11 mouse cellular contexts compared by ENCODE assay signal in the genomic region with DNA sequence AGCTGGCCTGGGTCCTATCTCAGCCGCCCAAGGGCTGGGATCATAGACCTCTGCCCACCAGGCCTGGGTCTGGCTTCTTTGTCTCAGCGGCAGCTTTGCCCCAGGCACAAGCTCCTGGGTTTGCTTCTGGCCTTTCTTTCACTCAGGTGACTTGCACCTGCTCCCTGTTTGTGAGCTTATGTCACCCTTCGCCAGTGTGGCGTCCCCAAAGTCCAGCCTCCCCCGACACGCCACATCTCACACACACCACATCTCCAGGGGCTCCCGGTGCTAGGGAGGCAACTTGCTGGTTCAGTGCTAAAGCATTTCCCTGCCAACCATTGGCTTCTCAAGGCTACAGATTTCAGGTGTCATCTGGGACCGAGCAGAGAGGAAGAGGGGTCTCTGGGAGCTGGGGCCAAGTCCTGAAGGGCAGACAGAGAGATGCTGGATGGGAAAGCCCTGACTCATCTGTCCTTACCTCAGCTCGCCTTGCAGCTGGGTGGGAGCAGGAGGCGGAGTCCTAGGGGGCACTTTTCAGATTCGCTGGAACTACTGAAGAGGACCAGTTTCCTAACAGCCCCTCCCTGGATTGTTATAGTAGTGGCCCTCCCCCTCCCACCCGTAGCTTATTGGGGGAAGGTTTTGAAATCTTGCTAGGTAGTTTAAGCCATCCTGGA. TPM values are rescaled to one million over a fixed set of nuclear protein-coding genes. Genes with fewer than 3 reads are reported as not detected.
A peak's percentile ranks its signal among the peaks of the same experiment; 100 is the strongest.
DNase-seq lines count a peak whose midpoint lies in the region; ATAC-seq lines count a peak whose summit lies in the region.
"Had no signal": no experiment of that assay in that cellular context is flagged by ENCODE, and none has a peak within 500 bp of the region (broad histone marks: within the 10 kb centered on the region; RNA-seq: fewer than 3 reads in every experiment).

No protein-coding gene starts in this region.

- 53% methylated on average over 12 of the region's 12 CpGs for WGBS in liver, embryonic 13.5 days (ENCODE audit: insufficient replicate concordance)
- 46% methylated on average over 12 of the region's 12 CpGs for WGBS in embryonic facial prominence, embryonic 10.5 days
- WGBS in limb, embryonic 13.5 days, result 46% methylated on average over 12 of the region's 12 CpGs

- peaks cover 38% of the 10 kb centered on the region for H3K27me3 ChIP-seq in liver, embryonic 13.5 days
- peaks cover 7% of the 10 kb centered on the region; the same call in 1 of the 2 replicates for H3K27me3 ChIP-seq in embryonic facial prominence, embryonic 10.5 days (replicated peaks; ENCODE audit: low read depth, poor library complexity, severe bottlenecking)
- H3K27me3 ChIP-seq in limb, embryonic 13.5 days, result no peaks in the 10 kb centered on the region

- peaks cover 91% of the 10 kb centered on the region for H3K4me1 ChIP-seq in liver, embryonic 13.5 days (replicated peaks)
- peaks cover 100% of the 10 kb centered on the region for H3K4me1 ChIP-seq in embryonic facial prominence, embryonic 10.5 days
- peaks cover 98% of the 10 kb centered on the region for H3K4me1 ChIP-seq in limb, embryonic 13.5 days

- H3K36me3 ChIP-seq in liver, embryonic 13.5 days, result no peaks in the 10 kb centered on the region
- peaks cover 38% of the 10 kb centered on the region for H3K36me3 ChIP-seq in embryonic facial prominence, embryonic 10.5 days (replicated peaks)
- peaks cover 18% of the 10 kb centered on the region for H3K36me3 ChIP-seq in limb, embryonic 13.5 days

- 0 out of 2 replicates have a peak overlapping the region, but pooled peaks have one; percentile 9 for H3K9ac ChIP-seq in liver, embryonic 13.5 days
- H3K9ac ChIP-seq in limb, embryonic 13.5 days, result peak overlapping the region; percentile 43
- H3K9ac ChIP-seq: forebrain, postnatal 0 days had no signal

- no peak overlapping the region for H3K4me2 ChIP-seq in liver, embryonic 13.5 days
- peak overlapping the region; percentile 94; the same call in 1 of the 2 replicates for H3K4me2 ChIP-seq in limb, embryonic 13.5 days (replicated peaks)

- H3K4me3 ChIP-seq in liver, embryonic 13.5 days (replicated peaks), result no peak overlapping the region
- H3K4me3 ChIP-seq in embryonic facial prominence, embryonic 10.5 days, result peak overlapping the region; percentile 56
- H3K4me3 ChIP-seq in limb, embryonic 13.5 days, result no peak overlapping the region

- no peak overlapping the region for H3K27ac ChIP-seq in liver, embryonic 13.5 days
- peak overlapping the region; percentile 93 for H3K27ac ChIP-seq in embryonic facial prominence, embryonic 10.5 days (replicated peaks)
- peak overlapping the region; percentile 99; the same call in 1 of the 2 replicates for H3K27ac ChIP-seq in limb, embryonic 13.5 days

- ATAC-seq in liver, embryonic 13.5 days (ENCODE audit: low read depth), result no peak
- ATAC-seq in limb, embryonic 13.5 days (ENCODE audit: low FRiP score, low read depth), result no peak
- ATAC-seq: forebrain, postnatal 0 days had no signal

- peak; percentile 43 for DNase-seq in cerebellum, adult 9-11 months
- DNase-seq in cerebellum, adult 8-10 months, result no peak
- DNase-seq in liver, embryonic 13.5 days, result no peak
- no peak for DNase-seq in liver
- peak; percentile 9 for DNase-seq in embryonic facial prominence, embryonic 10.5 days (ENCODE audit: low spot score)
- DNase-seq in frontal cortex, postnatal 10 days (ENCODE audit: low spot score in 2 of 2), result no peak
- DNase-seq in left cerebral cortex, adult 11 months (ENCODE audit: low spot score), result no peak
- DNase-seq: forebrain, postnatal 0 days; layer of hippocampus, adult 9-11 months had no signal

- H3K9me3 ChIP-seq in liver, embryonic 13.5 days (replicated peaks), result no peaks in the 10 kb centered on the region
- no peaks in the 10 kb centered on the region for H3K9me3 ChIP-seq in embryonic facial prominence, embryonic 10.5 days
- no peaks in the 10 kb centered on the region for H3K9me3 ChIP-seq in limb, embryonic 13.5 days

RNA-seq across cellular contexts. Expression of gene Bcl9l, which starts 14.3 kb away (rescaled TPM):
- polyA plus RNA-seq in liver, embryonic 13.5 days (2015; fragmentation: Nextera tagmentation; extraction: Ambion mirVana), result 1.0 and 1.5 TPM in 2 replicates
- polyA plus RNA-seq in embryonic facial prominence, embryonic 10.5 days (2016; fragmentation: Nextera tagmentation; extraction: Ambion mirVana), result 7.4 and 7.7 TPM in 2 replicates
- 14.5 and 15.0 TPM in 2 replicates for polyA plus RNA-seq in limb, embryonic 13.5 days (2015; fragmentation: Nextera tagmentation; extraction: Ambion mirVana)

RNA-seq across cellular contexts. Expression of gene Upk2, which starts 42.2 kb away (rescaled TPM):
- not detected in 2 replicates for polyA plus RNA-seq in liver, embryonic 13.5 days (2015; fragmentation: Nextera tagmentation; extraction: Ambion mirVana)
- 0.41 and 0.59 TPM in 2 replicates for polyA plus RNA-seq in embryonic facial prominence, embryonic 10.5 days (2016; fragmentation: Nextera tagmentation; extraction: Ambion mirVana)
- 0.31 and 0.36 TPM in 2 replicates for polyA plus RNA-seq in limb, embryonic 13.5 days (2015; fragmentation: Nextera tagmentation; extraction: Ambion mirVana)
- polyA plus RNA-seq: brain, embryonic 14.5 days; forebrain, postnatal 0 days had no signal

RNA-seq across cellular contexts. Expression of gene Foxr1, which starts 56.0 kb away (rescaled TPM):
- polyA plus RNA-seq in liver, embryonic 13.5 days (2015; fragmentation: Nextera tagmentation; extraction: Ambion mirVana), result not detected in 2 replicates
- not detected in 2 replicates for polyA plus RNA-seq in embryonic facial prominence, embryonic 10.5 days (2016; fragmentation: Nextera tagmentation; extraction: Ambion mirVana)
- polyA plus RNA-seq in limb, embryonic 13.5 days (2015; fragmentation: Nextera tagmentation; extraction: Ambion mirVana), result not detected in 2 replicates
- polyA plus RNA-seq: brain, embryonic 14.5 days; forebrain, postnatal 0 days had no signal

Comparison
In these comparisons a context has a peak if more than half of its experiments do, and no peak if none do; other contexts are left out.
1. DNase-seq: peak in cerebellum, adult 9-11 months (single experiment) and embryonic facial prominence, embryonic 10.5 days (single experiment); none in cerebellum, adult 8-10 months (single experiment), liver, embryonic 13.5 days (single experiment), liver (single experiment), frontal cortex, postnatal 10 days (0 of 2) and left cerebral cortex, adult 11 months (single experiment).